Mouse (Mus musculus) layer of hippocampus, postnatal 10 days (tissue): ENCODE data around the gene Pbx1. TPM values are rescaled to one million over a fixed set of nuclear protein-coding genes. Genes with fewer than 3 reads are reported as not detected.

ENCODE experiments used
- DNase-seq, 2 experiments: peaks; one replicate each; pipeline ENCODE4 v3.0.0; 2021; ENCODE audit warnings: low spot score in 2 of 2
- total RNA-seq, 2 experiments: library from RNA; stranded (reverse); gene quantifications; 2 replicates each; pipeline ENCODE4 v1.2.3; 2021

Pbx1 gene
- total RNA-seq, 2 experiments from 2014 or later = 126 to 143 TPM

GRCm38 (mm10) chr1:168098806-168099205, 333.3 kb downstream of the Pbx1 start:
- no peak for DNase-seq

GRCm38 (mm10) chr1:168094671-168095070, 337.4 kb downstream of the Pbx1 start:
- no peak for DNase-seq

GRCm38 (mm10) chr1:168093044-168093443, 339.0 kb downstream of the Pbx1 start:
- DNase-seq = peak; percentile 34 to 62

GRCm38 (mm10) chr1:168091627-168092026, 340.4 kb downstream of the Pbx1 start:
- no peak for DNase-seq

GRCm38 (mm10) chr1:168088680-168089079, 343.4 kb downstream of the Pbx1 start:
- DNase-seq = no peak

- no peak for DNase-seq
Measured at GRCm38 (mm10) chr1:168079394-168079767, 352.7 kb downstream of the Pbx1 start.

- DNase-seq = no peak
Measured at GRCm38 (mm10) chr1:168078746-168079393, 353.2 kb downstream of the Pbx1 start.

GRCm38 (mm10) chr1:168071974-168072373, 360.1 kb downstream of the Pbx1 start:
- DNase-seq = no peak

GRCm38 (mm10) chr1:168070273-168070910, 361.7 kb downstream of the Pbx1 start:
- no peak for DNase-seq

GRCm38 (mm10) chr1:168069740-168070139, 362.3 kb downstream of the Pbx1 start:
- no peak for DNase-seq
